Mouse (Mus musculus) left cerebral cortex, adult 18-20 months (tissue): ENCODE results near the gene Bank1. TPM values are rescaled to one million over a fixed set of nuclear protein-coding genes. Genes with fewer than 3 reads are reported as not detected.
"Not testable (repeated sequence)": the region's sequence is repeated elsewhere in the genome, so short reads cannot be mapped to it uniquely, and the experiment has no call there.

Experiments
- DNase-seq, 2 experiments: peaks; one replicate each; pipeline ENCODE4 v3.0.0; 2021 to 2022; ENCODE audit warnings: low spot score in 2 of 2, mixed read lengths in 1 of 2
- long read RNA-seq, 2 experiments: library from polyadenylated mRNA; stranded (forward); transcript quantifications; one replicate each; pipeline ENCODE4 v2.0.0; 2021
- total RNA-seq, 2 experiments: library from RNA; stranded (reverse); gene quantifications; 2 replicates each; pipeline ENCODE4 v1.2.3; 2021

Bank1 gene
- 1 to 10 TPM; 1.7 to 2.0 TPM for total RNA-seq
- long read RNA-seq, experiment 1, partial matches to known transcripts: 0 of 1 reads
- long read RNA-seq, experiment 1, other reads (novel, unspliced or antisense): 1 of 1 reads
- long read RNA-seq, experiment 2, partial matches to known transcripts: 1 of 3 reads
- long read RNA-seq, experiment 2, other reads (novel, unspliced or antisense): 0 of 3 reads

DNA sequence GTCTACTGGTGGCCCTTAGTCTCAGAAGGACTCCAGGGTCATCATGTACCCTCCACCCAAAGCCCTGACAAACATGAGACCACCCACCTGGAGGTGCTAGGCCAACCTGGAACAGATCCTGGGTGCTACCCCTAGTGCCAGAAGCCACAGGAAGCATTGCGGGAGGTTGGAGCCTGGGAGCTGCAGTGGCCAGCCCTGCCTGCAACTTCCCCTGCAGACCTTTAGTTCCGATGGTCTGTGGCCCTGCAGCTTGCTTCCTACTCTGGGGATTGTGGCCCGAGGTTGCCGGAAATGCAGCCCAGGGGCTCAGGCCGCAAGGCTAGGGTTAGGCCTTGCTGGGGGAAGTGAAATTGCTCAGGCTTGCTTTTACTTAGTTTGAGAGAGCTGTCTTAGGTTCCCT lies at the start of gene Bank1:
Gene Bank1 (minus strand): TSS at position 284 of the 400 bp plus-strand sequence.
- peak in 1 of 2 experiments; percentile 2 for DNase-seq

DNA sequence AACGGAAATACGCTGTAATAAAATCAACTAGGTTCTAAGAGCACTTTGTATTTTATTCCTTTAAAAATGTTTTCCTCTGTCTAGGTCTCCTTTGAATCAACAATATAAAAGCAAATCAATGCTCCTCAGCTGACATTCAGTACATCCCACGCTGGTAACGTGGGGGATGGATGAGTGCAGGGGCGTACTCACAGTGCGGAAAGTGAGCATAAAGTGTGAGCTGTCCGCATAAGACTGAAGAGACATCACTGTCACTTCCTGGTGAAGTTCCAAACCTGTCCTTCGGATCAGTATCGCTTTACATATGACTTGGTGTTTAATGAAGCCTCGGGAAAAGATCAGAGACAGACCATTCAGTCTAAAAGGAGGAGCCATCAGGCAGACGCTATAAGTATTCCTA lies 44.0 kb upstream of the Bank1 start:
- DNase-seq: peak; percentile 37 to 58

DNA sequence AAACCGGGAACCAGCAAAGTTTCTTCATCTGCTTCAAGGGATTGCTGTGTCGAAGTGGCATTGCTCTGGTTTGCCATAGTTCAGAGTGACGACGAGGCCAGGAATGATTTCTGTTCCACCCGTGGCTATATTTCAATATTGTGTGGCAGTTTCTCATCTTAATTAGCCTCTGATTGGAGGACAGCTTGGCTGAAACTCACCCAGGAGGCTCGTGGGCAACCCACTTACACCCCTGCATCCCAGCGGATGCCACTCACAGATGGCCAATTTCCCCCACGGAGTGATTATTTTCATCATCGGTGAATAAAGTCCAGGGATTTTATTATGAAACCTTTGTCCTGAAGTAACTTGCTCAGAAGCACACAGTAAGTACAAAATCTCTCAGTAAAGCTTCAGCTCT lies 43.6 kb upstream of the Bank1 start:
- peak in 1 of 2 experiments; percentile 47 for DNase-seq

DNA sequence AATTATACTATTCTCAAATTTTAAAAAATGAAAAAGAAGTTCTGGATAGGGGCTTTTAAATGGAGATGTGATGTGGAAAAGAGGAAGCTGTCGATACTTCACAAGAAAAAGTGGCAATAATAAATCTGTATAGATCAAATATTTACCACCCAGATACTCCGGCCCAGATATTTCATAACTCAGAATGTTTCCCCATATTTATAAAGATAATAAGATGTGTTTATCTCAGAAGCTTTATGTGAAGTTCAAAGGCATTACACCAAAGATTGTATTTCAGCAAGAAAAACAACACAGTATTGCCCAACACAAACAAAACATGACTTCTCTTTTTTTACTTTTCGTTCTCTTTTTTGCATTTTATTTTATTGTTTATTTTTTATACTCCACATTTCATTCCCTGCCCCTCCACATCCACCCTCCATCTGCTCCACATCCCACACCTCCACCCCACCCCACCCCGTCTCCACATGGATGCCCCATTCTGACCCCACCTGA lies 42.7 kb upstream of the Bank1 start:
- no peak for DNase-seq

DNA sequence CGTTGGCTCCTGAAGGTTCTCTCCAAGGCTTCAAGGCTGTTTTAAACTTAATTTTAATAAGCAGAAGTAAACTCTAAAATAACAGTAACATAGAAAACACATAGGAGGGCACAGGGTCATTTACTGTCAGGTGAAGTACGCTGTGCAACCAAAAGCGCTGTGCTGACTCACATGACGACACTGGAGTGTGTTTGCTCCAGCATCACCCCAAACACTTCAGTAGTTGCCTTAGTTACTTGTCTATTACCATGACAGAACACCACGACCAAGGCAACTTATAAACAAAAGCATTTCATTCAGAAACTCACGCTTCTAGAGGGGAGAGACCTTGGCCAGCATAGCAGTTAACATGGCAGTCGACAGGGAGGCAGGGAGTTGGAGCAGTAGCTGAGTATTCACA lies 23.8 kb upstream of the Bank1 start:
- no peak for DNase-seq

DNA sequence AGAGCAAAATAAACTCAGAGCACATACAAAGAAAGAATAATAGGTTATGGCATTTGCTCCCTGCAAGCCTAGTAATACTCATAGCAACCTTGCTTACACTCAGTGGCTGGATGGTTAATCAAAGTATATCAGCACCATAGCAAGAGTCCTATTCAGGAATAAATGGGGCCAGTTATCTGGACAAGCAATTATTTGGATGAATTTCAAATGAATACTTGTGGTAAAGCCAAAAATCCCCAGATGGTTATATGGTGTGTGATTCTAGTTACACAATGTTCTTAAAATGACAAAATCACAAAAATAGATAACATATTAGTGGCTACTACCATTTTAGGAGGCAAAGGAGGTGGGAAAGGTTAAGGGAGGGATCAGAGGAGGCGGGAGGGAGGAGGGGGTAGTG lies 22.7 kb upstream of the Bank1 start:
- no peak for DNase-seq

DNA sequence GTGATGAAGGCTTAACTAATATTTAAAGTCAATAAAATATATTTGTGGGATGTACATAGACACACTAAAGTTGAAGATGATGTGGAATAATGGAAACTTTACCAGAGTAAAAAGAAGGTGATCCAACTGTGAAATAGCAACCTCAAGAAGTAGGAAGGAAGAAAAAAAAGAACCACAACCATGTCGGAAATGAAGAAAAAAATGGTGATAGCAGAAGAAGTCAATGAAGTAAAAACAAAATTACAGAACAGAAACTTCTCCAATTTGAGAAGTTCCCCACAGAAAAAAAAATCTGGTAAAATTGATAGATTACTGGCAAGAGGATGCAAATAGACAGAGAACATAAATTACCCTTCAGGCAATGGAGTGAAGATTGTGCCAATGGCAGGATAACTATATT lies 21.4 kb upstream of the Bank1 start:
- DNase-seq: no peak

DNA sequence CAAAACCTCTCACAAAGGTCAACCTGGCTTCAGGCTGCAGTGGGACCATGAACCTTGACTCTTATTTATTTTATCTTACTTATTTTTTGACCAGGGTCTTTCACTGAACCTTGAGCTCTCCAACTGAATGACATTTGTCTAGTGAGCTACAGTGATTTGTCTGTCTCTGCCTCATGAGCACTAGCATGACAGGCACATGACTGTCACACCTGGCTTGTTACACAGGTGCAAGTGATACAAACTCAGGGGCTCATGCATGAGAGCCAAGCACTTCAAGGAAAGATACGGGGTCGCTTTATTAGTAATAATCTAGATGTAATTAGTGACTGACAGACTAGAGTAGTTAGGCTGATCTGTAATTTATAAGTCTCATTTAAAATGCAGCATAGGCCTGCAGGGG lies 16.0 kb upstream of the Bank1 start:
- DNase-seq: no peak

DNA sequence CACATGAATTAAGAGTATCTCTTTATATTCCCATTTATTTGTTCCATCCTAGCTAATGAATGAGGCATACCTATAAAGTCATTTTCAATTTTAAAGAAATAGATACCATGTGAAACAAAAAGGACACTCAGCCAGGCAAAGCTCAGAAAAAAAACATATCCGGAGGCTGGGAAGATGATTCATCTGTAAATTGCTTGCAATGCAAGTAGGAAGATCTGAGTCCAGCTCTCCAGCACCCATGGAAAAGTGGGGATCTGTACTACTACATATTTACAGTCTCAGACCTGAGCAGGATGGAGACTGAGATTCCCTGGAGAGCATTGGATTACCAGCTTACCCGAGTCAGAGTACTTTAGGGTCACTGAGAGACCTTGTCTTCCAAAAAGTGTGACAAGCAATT lies 14.0 kb upstream of the Bank1 start:
- no peak for DNase-seq

DNA sequence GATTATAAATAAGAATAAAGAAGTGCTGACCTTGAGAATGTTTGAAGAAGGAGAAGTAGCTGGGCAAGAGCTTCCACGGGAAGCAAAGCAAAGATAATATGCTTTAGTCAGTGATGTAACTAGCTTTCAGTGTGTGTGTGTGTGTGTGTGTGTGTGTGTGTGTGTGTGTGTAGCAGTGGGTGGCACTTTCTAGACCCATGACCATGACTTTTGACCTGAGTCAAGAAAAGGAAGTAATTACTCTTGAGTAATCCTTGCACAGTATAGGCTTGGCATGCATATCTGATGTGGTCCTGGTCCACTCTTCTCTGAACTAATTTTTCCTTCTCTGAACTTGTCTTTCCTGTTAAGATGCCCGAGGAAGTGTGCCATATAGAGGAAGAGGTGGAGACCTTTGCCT lies 5.3 kb upstream of the Bank1 start:
- no peak for DNase-seq

DNA sequence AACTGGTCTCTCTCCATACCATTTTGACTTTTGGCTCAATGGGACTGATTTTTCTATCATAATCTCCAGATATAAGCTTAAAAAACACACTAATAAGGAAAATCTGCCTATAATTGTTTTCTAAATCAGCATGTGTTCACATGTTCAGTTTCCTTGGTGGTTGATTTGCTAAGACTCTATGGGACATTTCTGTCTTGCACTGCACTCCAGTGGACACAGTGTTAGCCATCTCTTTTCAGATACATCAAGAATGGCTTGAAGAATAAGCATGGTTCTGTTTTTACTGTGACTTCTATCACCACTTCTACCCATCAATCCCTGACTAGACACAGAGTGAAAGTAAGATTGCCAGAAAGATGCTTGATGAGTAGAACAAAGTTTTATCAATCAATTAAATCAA lies 4.2 kb upstream of the Bank1 start:
- no peak for DNase-seq

DNA sequence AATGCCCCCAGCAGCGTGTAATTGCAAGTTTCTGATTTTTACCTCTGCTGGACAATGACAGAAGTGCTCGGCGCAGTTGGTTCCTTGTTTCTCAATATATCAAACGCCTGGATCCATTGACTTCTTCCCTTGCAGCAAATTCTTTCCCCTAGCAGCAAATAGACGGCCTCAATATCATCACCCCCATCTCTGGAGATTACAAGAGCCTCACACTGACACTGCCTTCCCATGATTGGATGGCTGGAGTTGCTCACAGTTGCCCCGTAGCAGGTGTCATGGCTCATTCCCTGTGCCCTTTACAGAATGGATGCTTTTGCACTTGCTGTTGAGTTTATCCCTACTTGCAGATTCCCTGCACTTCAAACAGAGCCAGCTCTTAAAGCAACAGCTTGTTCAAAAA lies 3.3 kb upstream of the Bank1 start:
- no peak for DNase-seq

DNA sequence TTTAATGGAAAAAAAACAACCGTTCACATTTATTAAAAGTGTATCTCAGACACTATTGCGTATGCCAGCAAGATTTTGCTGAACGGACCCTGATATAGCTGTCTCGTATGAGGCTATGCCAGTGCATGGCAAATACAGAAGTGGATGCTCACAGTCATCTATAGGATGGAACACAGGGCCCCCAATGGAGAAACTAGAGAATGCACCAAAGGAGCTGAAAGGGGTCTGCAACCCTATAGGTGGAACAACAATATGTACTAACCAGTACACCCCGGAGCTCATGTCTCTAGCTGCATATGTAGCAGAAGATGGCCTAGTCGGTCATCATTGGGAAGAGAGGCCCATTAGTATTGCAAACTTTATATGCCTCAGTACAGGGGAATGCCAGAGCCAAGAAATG lies 1.1 kb downstream of the Bank1 start:
- not testable (repeated sequence) for DNase-seq

DNA sequence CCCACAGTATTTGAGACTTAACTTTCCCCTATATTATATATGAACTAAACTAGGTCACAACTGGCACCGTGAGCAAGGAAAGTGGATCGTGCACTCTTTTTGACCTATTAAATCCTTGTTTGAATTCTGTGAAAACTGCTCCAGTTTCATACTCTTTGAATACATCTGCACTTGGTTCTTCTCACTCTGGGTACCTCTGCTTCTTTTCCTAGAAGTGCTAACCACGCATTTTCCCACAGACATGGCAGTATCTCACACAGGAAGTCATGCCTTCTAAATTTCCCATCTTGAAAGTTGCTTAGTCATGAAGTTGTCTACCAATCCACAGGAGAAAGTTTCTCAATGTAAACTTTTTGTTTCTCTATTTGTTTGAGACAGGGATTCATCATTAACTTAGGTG lies 3.9 kb downstream of the Bank1 start:
- peak in 1 of 2 experiments; percentile 5 for DNase-seq

DNA sequence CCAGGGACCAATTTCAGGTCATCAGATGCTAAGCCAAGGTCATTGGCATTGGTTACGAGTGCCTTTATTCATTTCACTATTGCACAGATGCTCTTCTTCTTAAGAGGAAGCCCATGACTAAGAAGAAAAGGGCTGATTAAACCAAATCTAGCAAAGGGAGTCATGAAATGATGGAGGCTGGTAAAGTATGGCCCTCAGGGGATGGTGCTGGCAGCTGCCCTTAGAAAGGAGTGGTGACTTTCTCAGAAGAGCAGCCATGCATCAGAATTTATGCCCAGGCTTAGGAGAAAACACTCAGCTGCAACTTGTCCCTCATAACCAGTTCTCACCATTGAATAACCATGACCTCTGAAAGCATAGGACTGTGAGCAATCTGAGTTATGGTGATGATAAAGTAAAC lies 17.4 kb downstream of the Bank1 start:
- no peak for DNase-seq

DNA sequence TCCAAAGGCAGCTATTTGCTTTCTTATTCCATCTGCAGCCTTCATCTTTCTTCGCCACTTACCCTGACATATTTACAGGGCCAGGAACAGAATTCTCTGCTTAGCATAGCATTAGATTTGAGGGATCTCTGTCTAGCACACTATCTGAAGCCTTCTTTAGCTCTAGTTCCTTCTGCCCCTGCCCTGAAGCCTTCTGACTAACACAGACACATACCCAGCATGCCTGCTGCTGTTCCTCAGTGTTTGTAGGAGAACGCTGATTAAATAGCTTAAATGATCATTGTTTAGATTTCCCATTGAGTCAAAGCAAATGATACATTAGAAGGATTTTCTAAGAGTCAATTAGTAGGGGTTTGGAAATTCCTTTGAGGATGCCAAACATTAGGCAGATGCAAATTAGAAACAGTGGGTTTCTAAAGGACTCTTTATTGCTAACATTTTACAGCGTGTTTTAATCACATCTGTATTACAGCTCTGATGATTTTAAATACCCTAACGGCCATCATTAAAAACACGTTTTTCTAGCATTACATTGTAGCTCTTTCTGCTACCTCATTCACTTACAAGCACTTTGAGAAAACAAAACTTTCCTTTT lies 19.2 kb downstream of the Bank1 start:
- DNase-seq: no peak

DNA sequence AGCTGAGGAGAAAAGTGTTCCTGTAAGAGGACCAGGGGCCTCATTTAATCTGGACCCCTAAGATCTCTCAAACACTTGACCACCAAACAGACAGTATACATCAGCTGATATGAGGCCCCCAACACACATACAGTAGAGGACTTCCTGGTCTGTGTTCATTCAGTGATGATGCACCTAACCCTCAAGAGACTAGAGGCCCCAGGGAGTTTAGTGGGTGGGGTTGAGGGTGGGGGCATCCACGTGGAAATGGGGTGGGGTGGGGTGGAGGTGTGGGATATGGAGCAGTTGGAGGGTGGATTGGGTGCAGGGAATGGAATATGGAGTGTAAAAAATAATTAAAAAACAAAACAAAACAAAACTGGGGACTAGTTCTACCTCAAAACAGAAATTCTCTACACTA lies 23.3 kb downstream of the Bank1 start:
- no peak for DNase-seq

DNA sequence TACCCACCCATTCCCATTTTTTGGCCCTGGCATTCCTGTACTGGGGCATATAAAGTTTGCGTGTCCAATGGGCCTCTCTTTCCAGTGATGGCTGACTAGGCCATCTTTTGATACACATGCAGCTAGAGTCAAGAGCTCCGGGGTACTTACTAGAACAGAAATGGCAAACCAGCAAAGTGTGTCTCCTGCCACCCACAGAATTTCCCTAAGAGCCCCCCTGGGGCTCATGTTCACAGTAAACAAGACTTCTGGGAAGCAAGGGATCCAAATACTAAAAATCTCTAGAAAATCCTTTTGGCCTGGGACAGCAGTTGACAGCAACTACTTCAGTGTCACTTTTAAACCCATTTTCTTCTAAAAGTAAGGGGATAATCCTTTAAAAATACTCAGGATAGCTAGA lies 25.1 kb downstream of the Bank1 start:
- not testable (repeated sequence) for DNase-seq

DNA sequence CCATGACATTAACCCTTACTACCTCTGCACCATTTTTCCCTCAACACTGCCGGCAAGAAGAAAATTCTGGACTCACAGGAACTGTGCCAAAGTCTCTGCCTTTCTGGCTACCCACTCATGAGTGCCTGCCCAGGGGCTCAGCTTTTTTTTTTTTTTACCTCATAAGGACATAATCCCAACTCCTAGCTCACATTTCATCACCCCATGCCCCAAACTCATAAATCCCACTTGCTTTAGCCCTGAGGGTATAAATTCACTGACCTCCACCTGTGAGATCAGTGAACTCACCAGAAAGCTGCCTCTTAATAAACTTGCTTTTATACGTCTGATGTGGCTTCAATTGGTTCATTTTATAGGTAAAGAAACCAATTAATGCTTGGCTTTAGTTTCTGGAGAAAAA lies 28.5 kb downstream of the Bank1 start:
- DNase-seq: no peak

DNA sequence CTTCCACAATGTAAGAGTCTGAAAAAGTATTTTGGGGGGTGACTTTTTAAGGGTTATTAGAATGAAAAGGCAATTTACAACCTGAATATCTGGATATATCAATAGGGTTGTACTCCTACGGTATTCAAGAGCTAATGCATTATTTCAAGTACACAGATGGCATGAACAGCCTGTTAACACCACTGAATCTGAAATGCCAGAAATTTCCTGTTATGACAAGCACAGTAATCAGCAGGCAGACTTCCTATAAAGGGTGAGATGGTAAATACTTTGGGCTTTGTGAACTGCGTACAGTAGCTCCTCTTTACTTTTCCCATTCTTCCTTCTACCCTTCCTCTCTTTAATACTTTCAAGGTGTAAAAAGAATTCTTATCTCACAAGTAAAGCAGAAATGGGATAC lies 30.6 kb downstream of the Bank1 start:
- no peak for DNase-seq

DNA sequence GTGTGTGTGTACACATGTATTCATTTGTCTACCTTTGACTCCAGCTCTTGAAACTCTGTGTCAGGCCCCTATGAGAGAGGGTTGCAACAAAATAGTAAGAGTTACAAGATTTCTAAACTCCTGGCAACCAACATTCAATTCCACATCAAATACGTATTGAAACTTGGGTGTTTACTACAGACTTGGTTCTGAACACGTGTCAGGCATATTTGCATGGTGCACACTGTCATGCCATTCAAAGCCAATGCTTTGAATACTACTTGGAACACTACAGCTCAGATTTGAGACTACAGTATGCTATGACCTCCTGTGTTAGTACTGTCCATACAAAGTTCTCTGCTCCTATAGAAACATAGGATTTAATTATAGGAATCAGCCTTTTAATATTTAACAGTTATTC lies 38.0 kb downstream of the Bank1 start:
- no peak for DNase-seq

DNA sequence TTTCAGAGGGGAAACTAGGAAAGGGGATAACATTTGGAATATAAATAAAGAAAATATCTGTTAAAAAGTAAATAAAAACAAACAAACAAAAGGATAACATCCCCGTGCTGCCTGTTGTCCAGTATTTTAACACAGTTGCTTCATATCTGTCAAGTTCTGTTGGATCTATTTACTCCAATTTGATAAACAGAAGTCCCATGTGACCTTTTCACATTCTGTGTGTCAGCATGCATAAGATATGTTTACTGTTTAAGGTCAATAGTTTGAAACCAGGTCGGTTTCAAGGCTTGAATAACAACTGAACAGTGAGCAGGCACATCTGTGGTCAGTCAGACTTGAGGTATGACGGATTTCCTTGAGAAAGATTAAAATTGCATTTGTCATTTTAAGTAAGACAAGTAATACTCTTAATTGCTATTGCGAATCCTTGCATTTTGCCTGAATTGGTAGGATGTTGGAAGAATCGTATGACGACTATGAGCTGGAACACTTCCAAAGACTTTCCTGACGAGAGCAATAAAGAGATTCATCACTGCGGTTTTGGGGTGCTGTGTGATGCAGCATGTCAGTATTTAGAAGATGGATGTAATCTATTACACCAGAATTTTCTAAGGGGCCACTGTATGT lies 60.8 kb downstream of the Bank1 start:
- DNase-seq: no peak

DNA sequence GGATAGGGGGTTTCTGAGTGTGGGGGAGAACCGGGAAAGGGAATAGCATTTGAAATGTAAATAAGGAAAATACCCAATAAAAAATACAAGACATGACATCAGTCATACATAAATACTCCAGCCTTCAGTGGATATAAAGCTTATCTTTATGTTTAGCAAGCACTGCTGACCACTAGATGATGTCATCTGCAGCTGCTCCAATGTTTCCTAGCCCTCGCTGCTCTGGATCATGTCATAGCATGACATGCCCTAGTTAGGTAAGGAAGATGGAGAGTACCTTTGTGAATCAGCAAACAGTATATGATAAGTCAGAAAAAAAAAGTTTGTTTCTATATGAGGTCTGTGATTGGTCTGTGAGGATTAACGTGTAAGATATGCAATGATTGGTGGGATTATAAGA lies 68.1 kb downstream of the Bank1 start:
- no peak for DNase-seq
